Mouse (Mus musculus): ENCODE data around the gene Gtf3a. TPM values are rescaled to one million over a fixed set of nuclear protein-coding genes. Genes with fewer than 3 reads are reported as not detected.
"Not testable (repeated sequence)": the region's sequence is repeated elsewhere in the genome, so short reads cannot be mapped to it uniquely, and the experiment has no call there.

The Gtf3a gene
- polyA plus RNA-seq, 1 experiment from 2014 or later = 136 TPM

DNA sequence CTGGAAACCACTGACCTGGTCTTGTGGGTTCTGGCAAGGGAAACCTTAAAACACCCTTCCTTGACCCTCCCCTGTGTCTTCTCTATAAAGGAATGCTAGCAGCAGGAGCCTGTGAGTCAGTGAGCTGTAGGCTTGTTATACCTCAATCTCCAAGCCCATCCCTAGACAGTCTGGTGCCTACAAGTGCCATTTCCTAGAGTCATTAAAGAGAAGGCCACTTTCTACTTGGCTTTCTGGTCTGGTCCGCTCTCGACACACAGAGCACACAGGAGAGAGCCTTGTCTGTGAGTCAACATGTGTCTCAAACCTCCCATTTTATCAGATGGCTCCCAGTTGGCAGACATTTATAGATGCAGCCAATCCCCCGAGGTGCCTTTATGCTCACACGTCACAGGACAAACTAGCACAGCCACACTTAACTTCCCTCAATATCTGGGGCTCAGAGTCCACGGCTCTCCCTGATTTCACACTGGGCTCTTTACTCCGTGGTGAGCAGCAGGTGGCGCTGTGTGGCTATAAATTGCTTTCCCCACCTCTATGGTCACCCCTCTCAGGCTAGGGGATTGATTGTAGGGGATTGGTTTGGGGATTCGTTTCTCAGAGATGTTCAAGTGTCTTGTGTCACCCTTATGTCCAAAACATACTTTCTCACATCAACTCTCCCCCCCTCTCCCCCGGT is 34.2 kb upstream of the Gtf3a start:
- H3K4me2 ChIP-seq (ENCODE audit: low read depth, low read length) = no peak overlapping the region
- no peaks in the 10 kb centered on the region for H3K27me3 ChIP-seq (replicated peaks; ENCODE audit: control insufficient read depth, insufficient read depth, low read length)
- H3K4me3 ChIP-seq (ENCODE audit: low read length) = no peak overlapping the region
- H3K36me3 ChIP-seq (ENCODE audit: control insufficient read depth, insufficient read depth, low read length) = no peaks in the 10 kb centered on the region
- 20% methylated on average over 9 of the region's 9 CpGs for WGBS
- ATAC-seq = peak; percentile 87
- H3K9me3 ChIP-seq (ENCODE audit: control insufficient read depth, low read length) = no peaks in the 10 kb centered on the region
- peak overlapping the region; percentile 30; the same call in 1 of the 2 replicates for H3K27ac ChIP-seq (ENCODE audit: low read length)
- H3K9ac ChIP-seq (ENCODE audit: low read depth, low read length) = no peak overlapping the region
- 0 out of 2 replicates have a peak, but pooled peaks cover 9% of the 10 kb centered on the region for H3K4me1 ChIP-seq (ENCODE audit: control insufficient read depth, insufficient read depth, low read length)

DNA sequence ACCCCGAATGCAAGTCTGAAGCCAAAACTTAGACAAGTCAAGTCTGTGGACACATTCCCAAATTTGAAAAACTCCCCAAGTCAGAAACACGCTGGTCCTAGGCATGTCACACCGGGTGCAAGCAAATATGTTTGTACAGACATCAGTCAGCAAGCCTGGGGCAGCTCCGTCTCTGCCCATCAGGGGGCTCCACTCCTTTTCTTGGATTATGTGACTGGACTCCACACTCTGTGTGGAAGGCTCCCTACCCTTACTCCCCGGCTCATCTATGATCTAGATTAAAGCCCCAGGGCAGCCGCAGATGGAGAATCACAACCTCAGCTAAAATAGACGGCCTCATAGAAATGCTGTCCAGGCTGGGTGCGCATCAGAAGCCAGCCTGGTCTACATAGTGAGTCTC is 32.2 kb upstream of the Gtf3a start:
- Histone ChIP-seq H3K4me3 (ENCODE audit: low read length) (no peak overlapping the region), H3K36me3 (ENCODE audit: control insufficient read depth, insufficient read depth, low read length) (no peaks in the 10 kb centered on the region), H3K4me1 (ENCODE audit: control insufficient read depth, insufficient read depth, low read length) (peaks cover 22% of the 10 kb centered on the region), H3K9me3 (ENCODE audit: control insufficient read depth, low read length) (no peaks in the 10 kb centered on the region), H3K27ac (ENCODE audit: low read length) (no peak overlapping the region), H3K9ac (ENCODE audit: low read depth, low read length) (no peak overlapping the region), H3K4me2 (ENCODE audit: low read depth, low read length) (no peak overlapping the region), H3K27me3 (replicated peaks; ENCODE audit: control insufficient read depth, insufficient read depth, low read length) (no peaks in the 10 kb centered on the region)
- no peak for ATAC-seq
- WGBS = 79% methylated on average over 8 of the region's 8 CpGs

DNA sequence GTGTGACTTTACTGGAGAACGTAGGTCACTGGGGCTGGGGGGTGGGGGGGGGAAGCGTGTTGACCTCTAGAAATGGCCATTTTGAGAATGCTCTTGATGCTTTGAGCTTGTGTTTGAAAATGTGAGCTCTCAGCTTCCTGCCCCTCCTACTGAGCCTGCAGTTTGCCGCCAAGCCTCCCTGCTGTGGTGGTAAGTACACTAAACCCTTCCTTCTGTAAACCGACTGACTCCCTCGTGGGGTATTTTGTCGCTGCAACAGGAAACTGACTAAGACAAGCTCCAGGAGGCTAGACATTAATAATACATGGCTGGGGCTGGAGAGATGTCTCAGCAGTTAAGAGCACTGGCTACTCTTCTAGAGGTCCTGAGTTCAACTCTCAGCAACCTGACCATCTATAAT is 31.7 kb upstream of the Gtf3a start:
- Histone ChIP-seq H3K4me2 (ENCODE audit: low read depth, low read length) (no peak overlapping the region), H3K27me3 (replicated peaks; ENCODE audit: control insufficient read depth, insufficient read depth, low read length) (no peaks in the 10 kb centered on the region), H3K27ac (ENCODE audit: low read length) (no peak overlapping the region), H3K9me3 (ENCODE audit: control insufficient read depth, low read length) (no peaks in the 10 kb centered on the region), H3K36me3 (ENCODE audit: control insufficient read depth, insufficient read depth, low read length) (no peaks in the 10 kb centered on the region), H3K9ac (ENCODE audit: low read depth, low read length) (no peak overlapping the region), H3K4me1 (ENCODE audit: control insufficient read depth, insufficient read depth, low read length) (peaks cover 22% of the 10 kb centered on the region), H3K4me3 (ENCODE audit: low read length) (no peak overlapping the region)
- ATAC-seq = no peak
- 35% methylated on average over 6 of the region's 6 CpGs for WGBS

DNA sequence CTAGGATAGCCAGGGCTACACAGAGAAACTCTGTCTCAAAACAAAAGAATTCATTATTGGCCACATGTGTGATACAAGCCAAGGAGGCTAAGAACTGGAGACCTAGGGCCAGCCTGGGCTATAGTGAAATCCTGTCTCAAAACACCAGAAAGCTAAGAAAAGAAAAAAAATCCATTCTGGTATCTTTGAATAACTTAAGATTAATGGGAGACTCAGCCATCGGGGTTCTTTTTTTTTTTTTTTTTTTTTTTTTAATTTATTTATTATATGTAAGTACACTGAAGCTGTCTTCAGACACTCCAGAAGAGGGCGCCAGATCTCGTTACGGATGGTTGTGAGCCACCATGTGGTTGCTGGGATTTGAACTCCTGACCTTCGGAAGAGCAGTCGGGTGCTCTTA is 31.1 kb upstream of the Gtf3a start:
- H3K4me2 ChIP-seq (ENCODE audit: low read depth, low read length); H3K9ac ChIP-seq (ENCODE audit: low read depth, low read length); H3K4me3 ChIP-seq (ENCODE audit: low read length); ATAC-seq; H3K36me3 ChIP-seq (ENCODE audit: control insufficient read depth, insufficient read depth, low read length); H3K27me3 ChIP-seq (replicated peaks; ENCODE audit: control insufficient read depth, insufficient read depth, low read length); H3K27ac ChIP-seq (ENCODE audit: low read length); H3K9me3 ChIP-seq (ENCODE audit: control insufficient read depth, low read length): not testable (repeated sequence)
- 89% methylated on average over 6 of the region's 6 CpGs for WGBS
- peaks cover 18% of the 10 kb centered on the region for H3K4me1 ChIP-seq (ENCODE audit: control insufficient read depth, insufficient read depth, low read length)

DNA sequence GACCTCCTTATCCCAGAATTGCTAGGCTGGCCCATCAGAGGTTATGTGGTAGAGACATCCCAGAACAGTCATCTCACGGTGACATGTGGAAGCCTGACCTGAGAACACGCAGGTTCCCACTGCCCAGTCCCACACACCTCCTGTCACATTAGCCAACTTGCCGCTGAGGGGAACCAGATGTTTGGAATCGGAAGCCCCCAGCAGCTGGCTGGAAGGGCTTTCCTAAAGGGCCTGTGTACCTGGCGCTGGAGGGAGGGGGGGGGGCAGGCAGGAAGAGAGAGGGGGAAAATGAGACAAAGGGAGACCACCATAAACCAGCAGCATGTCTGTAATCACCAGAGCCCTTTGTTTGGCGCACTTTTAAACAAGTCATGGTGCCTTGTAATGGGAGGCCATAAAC is 28.6 kb upstream of the Gtf3a start:
- no peaks in the 10 kb centered on the region for H3K27me3 ChIP-seq (replicated peaks; ENCODE audit: control insufficient read depth, insufficient read depth, low read length)
- peak overlapping the region; percentile 60 for H3K4me2 ChIP-seq (ENCODE audit: low read depth, low read length)
- H3K4me1 ChIP-seq (ENCODE audit: control insufficient read depth, insufficient read depth, low read length) = peaks cover 14% of the 10 kb centered on the region
- no peak overlapping the region for H3K9ac ChIP-seq (ENCODE audit: low read depth, low read length)
- no peak overlapping the region for H3K27ac ChIP-seq (ENCODE audit: low read length)
- ATAC-seq = no peak
- H3K4me3 ChIP-seq (ENCODE audit: low read length) = peak overlapping the region; percentile 33; the same call in 1 of the 2 replicates
- 20% methylated on average over 6 of the region's 6 CpGs for WGBS
- H3K9me3 ChIP-seq (ENCODE audit: control insufficient read depth, low read length) = no peaks in the 10 kb centered on the region
- no peaks in the 10 kb centered on the region for H3K36me3 ChIP-seq (ENCODE audit: control insufficient read depth, insufficient read depth, low read length)

DNA sequence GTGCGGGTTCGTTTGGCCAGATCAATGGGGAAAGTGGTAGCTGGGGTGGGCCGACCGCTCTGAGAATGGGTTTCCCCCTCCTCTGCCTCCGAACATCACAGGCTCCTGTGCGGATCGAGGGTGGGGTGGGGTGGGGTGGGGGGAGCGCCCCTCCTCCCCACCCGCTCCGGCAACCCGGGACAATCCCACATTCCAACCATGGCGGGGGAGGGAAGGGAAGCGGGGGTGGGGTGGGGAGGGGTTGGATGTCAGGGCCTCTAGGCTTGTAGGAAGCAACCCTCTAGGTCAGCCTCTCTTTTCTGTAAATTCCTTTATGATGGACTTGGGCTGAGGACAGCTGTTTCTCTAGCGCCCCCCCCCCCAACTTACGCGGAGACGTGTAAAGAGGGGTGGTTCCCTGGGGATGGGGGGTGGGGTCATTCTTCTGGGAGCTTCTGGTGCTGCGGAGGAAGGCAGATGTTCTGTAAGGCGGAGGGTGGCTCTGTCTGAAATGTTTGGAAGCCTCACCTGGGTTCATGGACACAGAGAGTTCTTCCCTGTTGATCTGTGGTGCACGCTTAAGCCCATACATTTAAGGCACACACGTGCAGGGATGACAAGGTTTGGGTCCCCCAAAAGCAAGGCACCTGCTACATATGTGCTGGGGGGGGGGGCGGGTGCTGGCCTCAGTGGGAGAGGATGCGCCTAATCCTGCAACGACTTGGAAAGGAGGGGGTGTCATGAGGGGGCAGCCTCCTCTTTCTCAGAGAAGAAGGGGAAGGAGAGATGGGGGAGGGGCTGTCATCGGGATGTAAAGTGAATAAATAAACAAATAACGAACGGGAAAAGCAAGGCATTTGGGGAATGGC is 27.9 kb upstream of the Gtf3a start:
- 3% methylated on average over 23 of the region's 27 CpGs for WGBS

DNA sequence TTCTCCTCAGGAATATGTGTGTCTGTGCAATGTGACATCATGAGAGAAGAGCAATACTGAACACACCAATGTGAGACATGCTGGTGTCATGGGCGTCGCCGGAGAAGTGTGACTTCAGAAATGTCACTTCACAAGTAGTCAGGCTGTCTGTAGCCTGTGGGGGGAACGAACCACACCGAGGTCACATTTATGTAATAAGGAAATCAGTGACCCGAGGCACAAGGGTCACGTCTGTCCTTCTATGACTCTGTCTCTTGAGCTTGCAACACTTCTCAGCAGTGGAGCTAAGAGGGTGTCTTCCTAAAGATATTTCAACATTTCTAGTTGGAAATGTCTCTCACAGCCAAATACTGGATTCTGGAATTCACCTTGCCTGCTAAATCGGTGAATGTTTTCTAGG is 27.2 kb upstream of the Gtf3a start:
- 51% methylated on average over 8 of the region's 8 CpGs for WGBS
- no peak overlapping the region for H3K4me2 ChIP-seq (ENCODE audit: low read depth, low read length)

More for the DNA sequence above, 27.9 kb upstream of the Gtf3a start:
- peak overlapping the region; percentile 60 for H3K4me2 ChIP-seq (ENCODE audit: low read depth, low read length)
- H3K27me3 ChIP-seq (replicated peaks; ENCODE audit: control insufficient read depth, insufficient read depth, low read length) = no peaks in the 10 kb centered on the region
- H3K36me3 ChIP-seq (ENCODE audit: control insufficient read depth, insufficient read depth, low read length) = no peaks in the 10 kb centered on the region
- H3K9ac ChIP-seq (ENCODE audit: low read depth, low read length) = peak overlapping the region; percentile 37; the same call in 1 of the 2 replicates
- ATAC-seq = peak; percentile 47; the same call in 1 of the 2 replicates
- no peak overlapping the region for H3K27ac ChIP-seq (ENCODE audit: low read length)
- H3K4me1 ChIP-seq (ENCODE audit: control insufficient read depth, insufficient read depth, low read length) = peaks cover 14% of the 10 kb centered on the region
- no peaks in the 10 kb centered on the region for H3K9me3 ChIP-seq (ENCODE audit: control insufficient read depth, low read length)
- H3K4me3 ChIP-seq (ENCODE audit: low read length) = peak overlapping the region; percentile 33

DNA sequence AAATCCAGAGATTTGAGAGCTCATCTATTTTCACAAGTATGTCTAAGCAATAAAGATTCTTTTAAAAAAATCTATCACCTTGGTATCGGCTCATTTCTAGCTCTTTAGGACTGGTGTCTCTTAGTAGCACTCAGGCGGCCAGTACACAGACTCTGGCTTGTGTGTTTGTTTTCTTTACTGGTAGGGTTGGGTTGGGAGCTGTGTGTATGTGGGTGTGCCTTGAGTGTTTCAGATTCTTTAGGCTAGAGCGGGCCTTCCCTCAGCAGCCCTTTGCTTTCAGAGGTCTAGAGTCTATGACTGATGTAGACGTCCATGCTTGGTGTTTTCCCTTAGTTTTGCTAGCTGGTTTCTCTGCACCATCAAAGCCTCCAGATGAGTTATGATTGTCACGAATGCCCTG is 24.9 kb upstream of the Gtf3a start:
- H3K9ac ChIP-seq (ENCODE audit: low read depth, low read length) = no peak overlapping the region
- WGBS = 56% methylated on average over 5 of the region's 5 CpGs
- no peak for ATAC-seq

More for the DNA sequence above, 27.2 kb upstream of the Gtf3a start:
- no peaks in the 10 kb centered on the region for H3K27me3 ChIP-seq (replicated peaks; ENCODE audit: control insufficient read depth, insufficient read depth, low read length)
- H3K36me3 ChIP-seq (ENCODE audit: control insufficient read depth, insufficient read depth, low read length) = no peaks in the 10 kb centered on the region
- H3K4me3 ChIP-seq (ENCODE audit: low read length) = no peak overlapping the region
- H3K27ac ChIP-seq (ENCODE audit: low read length) = no peak overlapping the region
- H3K9me3 ChIP-seq (ENCODE audit: control insufficient read depth, low read length) = no peaks in the 10 kb centered on the region
- ATAC-seq = no peak
- peaks cover 14% of the 10 kb centered on the region for H3K4me1 ChIP-seq (ENCODE audit: control insufficient read depth, insufficient read depth, low read length)
- H3K9ac ChIP-seq (ENCODE audit: low read depth, low read length) = no peak overlapping the region

DNA sequence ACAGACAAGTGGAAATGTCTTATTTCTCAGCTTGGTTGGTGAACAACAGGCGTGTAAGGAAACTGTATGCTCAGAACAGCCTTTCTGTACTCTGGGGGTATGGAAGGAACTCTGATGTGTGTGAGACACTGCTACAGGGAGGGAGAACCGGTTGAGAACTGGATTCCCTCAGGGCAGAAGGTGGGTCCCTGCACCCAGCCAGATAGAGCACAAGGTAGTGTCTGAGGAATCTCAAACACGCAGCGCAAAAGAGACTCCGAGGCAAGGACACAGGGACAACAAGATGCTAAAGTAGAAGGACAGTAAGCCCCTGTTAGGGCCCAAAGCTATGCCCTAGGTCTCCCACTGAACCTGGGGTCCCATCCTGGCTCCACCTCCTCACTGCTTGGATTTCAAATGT is 21.8 kb upstream of the Gtf3a start:
- ATAC-seq = no peak
- H3K4me1 ChIP-seq (ENCODE audit: control insufficient read depth, insufficient read depth, low read length) = no peaks in the 10 kb centered on the region; the same call in 1 of the 2 replicates
- no peaks in the 10 kb centered on the region for H3K9me3 ChIP-seq (ENCODE audit: control insufficient read depth, low read length)
- WGBS = 89% methylated on average over 5 of the region's 5 CpGs
- no peaks in the 10 kb centered on the region for H3K36me3 ChIP-seq (ENCODE audit: control insufficient read depth, insufficient read depth, low read length)
- no peaks in the 10 kb centered on the region for H3K27me3 ChIP-seq (replicated peaks; ENCODE audit: control insufficient read depth, insufficient read depth, low read length)
- no peak overlapping the region for H3K9ac ChIP-seq (ENCODE audit: low read depth, low read length)
- H3K4me3 ChIP-seq (ENCODE audit: low read length) = no peak overlapping the region
- no peak overlapping the region for H3K27ac ChIP-seq (ENCODE audit: low read length)
- H3K4me2 ChIP-seq (ENCODE audit: low read depth, low read length) = no peak overlapping the region

More for the DNA sequence above, 24.9 kb upstream of the Gtf3a start:
- H3K4me2 ChIP-seq (ENCODE audit: low read depth, low read length) = no peak overlapping the region
- no peak overlapping the region for H3K27ac ChIP-seq (ENCODE audit: low read length)
- no peak overlapping the region for H3K4me3 ChIP-seq (ENCODE audit: low read length)
- H3K27me3 ChIP-seq (replicated peaks; ENCODE audit: control insufficient read depth, insufficient read depth, low read length) = no peaks in the 10 kb centered on the region
- no peaks in the 10 kb centered on the region for H3K36me3 ChIP-seq (ENCODE audit: control insufficient read depth, insufficient read depth, low read length)
- H3K4me1 ChIP-seq (ENCODE audit: control insufficient read depth, insufficient read depth, low read length) = peaks cover 14% of the 10 kb centered on the region
- no peaks in the 10 kb centered on the region for H3K9me3 ChIP-seq (ENCODE audit: control insufficient read depth, low read length)

Measured in intestine, embryonic 16.5 days (tissue).